Mouse (Mus musculus): ENCODE measurements around the gene Adam6b.
"Not testable (repeated sequence)": the region's sequence is repeated elsewhere in the genome, so short reads cannot be mapped to it uniquely, and the experiment has no call there.

DNA sequence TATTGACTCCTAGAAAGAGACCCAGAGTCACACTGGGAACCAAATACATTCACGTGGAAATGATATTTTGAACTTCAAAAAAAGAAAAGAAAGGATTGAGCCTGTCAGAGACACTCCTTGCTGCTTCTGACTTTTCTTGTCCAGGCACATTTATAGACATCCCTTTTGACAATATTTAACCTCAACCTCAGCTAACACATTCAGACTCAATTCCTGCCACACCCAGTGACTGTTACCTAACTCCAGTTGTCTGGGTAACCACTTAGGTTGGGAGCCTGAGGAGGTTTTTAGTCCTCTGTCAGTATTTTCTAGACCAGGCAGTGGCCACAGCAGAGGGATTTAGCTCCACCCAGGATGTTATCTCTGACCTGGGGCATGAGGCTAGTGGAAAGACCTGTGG is at the start of gene Adam6b:
- not testable (repeated sequence) for TF ChIP-seq MXI1, MAZ (IDR thresholded peaks at IDR 0.05; ENCODE audit: low read depth, low read length)
